Mouse (Mus musculus) left cerebral cortex, adult 8-10 months (tissue): Measurements from ENCODE around the gene H2-Ab1. TPM values are rescaled to one million over a fixed set of nuclear protein-coding genes. Genes with fewer than 3 reads are reported as not detected.

Source experiments
- DNase-seq, 2 experiments: peaks; one replicate each; pipeline ENCODE4 v3.0.0; 2022; ENCODE audit warnings: low spot score in 2 of 2
- total RNA-seq, 4 experiments: library from RNA; stranded (reverse); gene quantifications; 2 replicates each; pipeline ENCODE4 v1.2.4; 2022

The H2-Ab1 gene
- total RNA-seq, 4 experiments from 2014 or later, result 2.4 to 30.3 (median 11.7) TPM

DNA sequence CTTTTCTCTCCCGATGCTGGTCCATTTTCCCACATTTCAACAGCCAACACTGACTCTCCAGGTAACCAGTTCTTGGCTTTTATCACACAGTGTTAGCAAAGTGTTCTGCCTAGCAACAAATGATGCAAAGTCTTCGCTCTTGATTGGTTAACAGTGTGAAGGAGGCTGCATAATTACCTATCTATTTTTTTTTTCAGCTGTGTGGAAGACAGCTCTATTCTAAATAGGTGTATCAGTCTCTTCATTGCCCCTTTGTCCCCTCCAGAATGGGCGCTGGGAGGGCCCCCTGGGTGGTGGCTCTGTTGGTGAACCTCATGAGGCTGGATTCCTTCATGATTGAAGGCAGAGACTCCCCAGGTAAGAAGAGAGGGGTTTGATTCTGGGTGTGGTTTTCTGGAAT is 18.8 kb upstream of the H2-Ab1 start, which contains the start of gene H2-Ob:
Gene H2-Ob, plus strand, starts transcription at position 198 of the 400 bp plus-strand sequence.
- DNase-seq, result no peak

DNA sequence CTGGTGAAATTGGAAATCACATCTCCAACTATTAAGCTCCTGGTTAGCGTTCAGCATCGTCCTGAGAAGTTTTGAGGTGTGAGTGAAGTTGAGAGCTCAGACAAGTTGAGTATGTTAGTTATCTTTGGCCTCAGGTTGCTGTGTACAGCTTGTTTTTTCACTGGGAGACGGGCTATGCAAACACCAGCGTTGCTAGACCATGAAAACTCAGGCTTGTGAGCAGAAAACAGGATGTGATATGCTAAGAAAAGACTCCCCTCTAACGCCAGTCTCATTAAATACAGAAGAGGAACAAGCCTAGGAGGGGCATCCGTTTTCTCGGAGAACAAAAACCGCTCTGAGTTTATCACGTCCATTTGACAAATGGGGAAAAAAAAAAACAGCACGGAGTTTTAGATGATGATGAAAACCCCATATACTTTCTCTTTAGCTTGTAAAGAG is 17.9 kb upstream of the H2-Ab1 start:
- no peak for DNase-seq

GRCm38 (mm10) chr17:34240366-34240765 is 17.1 kb upstream of the H2-Ab1 start:
- DNase-seq, result no peak

GRCm38 (mm10) chr17:34240916-34241315 is 16.6 kb upstream of the H2-Ab1 start:
- DNase-seq, result no peak

- DNase-seq, result no peak
These were observed 12.8 kb upstream of the H2-Ab1 start for GRCm38 (mm10) chr17:34244656-34245055.

DNA sequence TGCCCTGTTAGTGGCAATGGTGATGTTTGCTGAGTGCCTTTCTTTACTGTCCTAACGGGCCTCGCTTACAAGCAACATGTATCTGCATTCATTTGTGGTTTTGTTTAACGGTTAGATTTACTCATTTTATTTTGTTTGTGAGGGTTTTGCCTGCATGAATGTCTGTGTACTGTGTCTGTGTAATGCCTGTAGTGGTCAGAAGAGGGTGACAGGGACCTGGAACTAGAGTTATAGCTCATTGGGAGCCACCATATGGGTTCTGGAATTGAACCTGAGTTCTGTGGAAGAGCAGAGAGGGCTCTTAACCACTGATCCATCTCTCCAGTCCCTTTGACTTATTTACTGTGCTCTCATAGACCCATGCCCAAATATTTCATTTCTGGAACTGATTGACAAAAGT is 10.4 kb upstream of the H2-Ab1 start:
- DNase-seq, result no peak

- DNase-seq, result no peak
These were observed 8.7 kb upstream of the H2-Ab1 start for GRCm38 (mm10) chr17:34248764-34249163.

GRCm38 (mm10) chr17:34249361-34249760 is 8.1 kb upstream of the H2-Ab1 start:
- no peak for DNase-seq

DNA sequence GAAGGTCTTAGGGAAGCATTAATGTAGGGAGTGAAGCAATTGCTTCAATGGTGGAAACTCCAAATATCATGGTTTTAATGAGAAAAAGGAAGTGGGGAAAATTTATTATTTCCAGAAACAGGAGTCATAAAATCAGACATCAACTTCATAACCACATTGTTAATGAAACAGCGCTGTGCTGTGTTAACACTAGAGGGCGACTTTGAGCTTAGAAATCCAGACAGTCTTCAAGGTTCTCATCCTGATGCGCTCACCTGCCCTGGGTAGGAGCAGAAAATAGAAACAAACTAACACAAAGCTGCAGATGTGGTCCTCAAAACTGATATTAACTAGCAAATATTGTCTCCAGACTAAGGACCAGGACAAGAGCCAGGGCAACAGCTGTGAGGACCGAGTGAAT is 7.6 kb upstream of the H2-Ab1 start:
- DNase-seq, result no peak

- DNase-seq, result no peak
These were observed 5.8 kb upstream of the H2-Ab1 start for GRCm38 (mm10) chr17:34251666-34252065.

DNA sequence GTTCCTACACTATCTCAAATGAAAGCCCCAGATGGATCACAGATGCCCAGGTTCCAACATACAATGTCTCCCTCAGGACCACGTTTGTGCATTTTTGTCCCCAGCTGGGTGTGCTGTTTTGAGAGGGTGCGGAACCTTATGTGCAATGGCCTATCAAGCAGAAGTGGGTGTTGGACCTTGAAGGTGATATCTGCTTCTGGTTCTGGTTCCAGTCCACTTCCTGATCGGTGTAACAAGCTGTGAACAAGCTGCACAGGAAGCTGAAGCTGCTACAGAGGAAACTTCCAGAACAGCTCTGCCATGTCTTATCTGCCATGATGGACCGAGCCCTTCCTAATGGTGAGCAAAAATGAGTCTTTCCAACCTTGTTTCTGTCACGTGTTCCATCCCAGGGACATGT is 988 bp upstream of the H2-Ab1 start:
- DNase-seq, result no peak

GRCm38 (mm10) chr17:34260551-34260950 is 3.1 kb downstream of the H2-Ab1 start:
- no peak for DNase-seq

- peak in 1 of 2 experiments; percentile 22 for DNase-seq
These were observed 4.0 kb downstream of the H2-Ab1 start for GRCm38 (mm10) chr17:34261502-34261901.

DNA sequence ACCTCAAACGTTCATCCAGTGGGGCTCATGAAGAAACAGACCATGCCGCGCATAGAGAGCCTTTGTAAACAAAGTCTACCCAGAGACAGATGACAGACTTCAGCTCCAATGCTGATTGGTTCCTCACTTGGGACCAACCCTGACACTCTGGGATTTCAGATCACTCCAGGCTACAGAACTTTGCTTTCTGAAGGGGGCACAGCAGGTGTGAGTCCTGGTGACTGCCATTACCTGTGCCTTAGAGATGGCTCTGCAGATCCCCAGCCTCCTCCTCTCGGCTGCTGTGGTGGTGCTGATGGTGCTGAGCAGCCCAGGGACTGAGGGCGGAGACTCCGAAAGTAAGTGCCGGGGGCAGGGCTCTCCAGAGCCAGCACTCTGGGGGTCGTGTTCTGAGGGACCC is 5.6 kb downstream of the H2-Ab1 start:
- peak; percentile 24 to 51 for DNase-seq

GRCm38 (mm10) chr17:34263811-34264371 is 6.4 kb downstream of the H2-Ab1 start:
- DNase-seq, result no peak

DNA sequence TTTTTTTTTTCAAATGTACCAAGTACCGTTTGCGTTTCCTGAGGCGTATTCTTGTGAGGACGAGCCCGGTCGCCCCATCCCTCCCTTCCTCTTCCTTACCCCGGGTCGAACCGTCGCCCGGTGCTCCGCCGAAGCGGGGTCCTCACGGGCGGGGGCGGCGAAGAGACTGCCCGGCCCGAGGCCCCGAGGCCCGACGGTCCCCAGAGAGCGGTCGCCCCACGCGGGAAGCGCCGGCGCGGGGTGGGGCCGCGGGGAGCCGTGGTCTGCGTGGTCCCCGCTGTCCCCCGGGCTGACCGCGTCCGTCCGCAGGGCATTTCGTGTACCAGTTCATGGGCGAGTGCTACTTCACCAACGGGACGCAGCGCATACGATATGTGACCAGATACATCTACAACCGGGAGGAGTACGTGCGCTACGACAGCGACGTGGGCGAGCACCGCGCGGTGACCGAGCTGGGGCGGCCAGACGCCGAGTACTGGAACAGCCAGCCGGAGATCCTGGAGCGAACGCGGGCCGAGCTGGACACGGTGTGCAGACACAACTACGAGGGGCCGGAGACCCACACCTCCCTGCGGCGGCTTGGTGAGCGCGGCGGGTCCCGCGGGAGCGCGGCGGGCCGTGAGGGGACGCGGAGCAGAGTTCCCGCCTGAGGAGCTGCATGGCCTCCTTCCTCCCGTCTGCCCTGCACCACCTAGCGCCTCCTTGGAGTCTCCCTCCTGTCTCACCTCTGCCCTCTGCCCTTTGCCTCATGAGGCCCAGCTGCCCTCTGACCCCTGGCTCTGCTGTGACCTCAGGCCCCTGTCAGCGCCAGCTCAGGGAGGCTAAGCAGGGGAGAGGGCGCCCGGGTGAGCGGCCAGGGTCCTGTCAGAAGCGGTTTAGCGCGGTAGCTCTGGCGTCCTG is 7.2 kb downstream of the H2-Ab1 start:
- DNase-seq, result no peak

- no peak for DNase-seq
These were observed 10.8 kb downstream of the H2-Ab1 start for GRCm38 (mm10) chr17:34268262-34268661.

GRCm38 (mm10) chr17:34268748-34269147 is 11.3 kb downstream of the H2-Ab1 start:
- no peak for DNase-seq

- no peak for DNase-seq
These were observed 12.3 kb downstream of the H2-Ab1 start for GRCm38 (mm10) chr17:34269817-34270216.

DNA sequence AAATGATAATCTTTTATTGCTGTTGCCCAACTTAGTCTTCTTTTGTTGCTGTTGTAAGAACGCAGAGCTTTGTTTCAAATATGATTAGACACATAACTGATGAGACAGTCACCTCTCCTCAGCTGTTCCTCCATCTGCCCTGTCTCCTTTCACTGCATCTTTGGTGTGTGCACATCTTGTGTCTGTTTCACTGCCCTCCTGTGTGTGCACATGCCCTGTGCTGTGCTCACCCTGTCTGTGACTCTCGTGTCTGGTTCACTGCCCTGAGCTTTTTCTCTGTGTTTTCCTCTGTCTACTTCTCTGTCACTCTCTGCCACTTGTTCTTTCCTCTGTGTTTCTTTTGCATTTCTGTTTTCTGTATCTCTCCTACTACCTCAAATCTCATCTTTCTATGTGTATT is 12.7 kb downstream of the H2-Ab1 start:
- no peak for DNase-seq

DNA sequence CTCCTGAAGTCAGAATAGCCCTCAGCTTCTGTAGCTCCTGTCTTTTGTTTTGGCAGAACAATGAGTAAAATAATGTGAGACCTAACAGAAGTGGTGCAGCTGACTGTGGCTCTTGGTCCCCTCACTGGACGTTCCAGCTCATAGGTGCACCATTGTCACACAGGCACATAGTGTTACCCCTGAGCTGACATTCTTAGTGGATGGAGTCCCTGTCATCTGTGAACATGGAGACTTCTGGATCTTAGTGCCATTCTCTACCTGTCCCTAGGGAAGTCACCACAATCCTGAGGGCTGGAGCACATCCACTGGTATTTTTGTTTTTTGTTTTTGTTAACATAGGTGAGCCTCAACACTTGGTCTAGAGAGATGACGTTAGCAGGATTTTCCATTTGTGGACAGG is 13.5 kb downstream of the H2-Ab1 start:
- no peak for DNase-seq

DNA sequence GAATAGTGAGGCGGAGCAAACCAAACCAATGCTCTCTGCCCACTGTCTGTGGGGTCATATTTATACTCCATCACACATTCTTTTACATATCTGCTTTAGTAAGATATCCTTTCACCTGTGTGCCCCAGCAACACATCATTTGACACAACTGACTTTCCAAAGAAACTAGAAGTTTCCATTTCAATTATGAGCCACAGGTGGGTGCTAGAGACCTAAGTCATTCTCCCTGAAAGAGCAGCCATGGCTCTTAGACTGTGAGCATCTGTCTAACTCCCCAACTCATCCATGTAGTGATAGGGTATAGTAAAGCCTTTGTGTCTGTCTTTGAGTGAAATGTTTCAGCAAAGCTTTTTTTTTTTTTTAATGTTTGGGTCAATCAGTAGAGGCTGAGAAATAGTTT is 14.6 kb downstream of the H2-Ab1 start:
- no peak for DNase-seq
